Mouse (Mus musculus): ENCODE data around the gene Sp140.
"Not testable (repeated sequence)": the region's sequence is repeated elsewhere in the genome, so short reads cannot be mapped to it uniquely, and the experiment has no call there.

GRCm38 (mm10) chr1:85600794-85601193 lies 616 bp downstream of the Sp140 start:
- TF ChIP-seq CTCF (IDR thresholded peaks at IDR 0.05; ENCODE audit: low read depth, low read length); GATA1 (IDR thresholded peaks at IDR 0.05; ENCODE audit: borderline replicate concordance, low read length): not testable (repeated sequence)

Data from G1E (cell line).